14 mouse cellular contexts compared by ENCODE assay signal in the genomic region with DNA sequence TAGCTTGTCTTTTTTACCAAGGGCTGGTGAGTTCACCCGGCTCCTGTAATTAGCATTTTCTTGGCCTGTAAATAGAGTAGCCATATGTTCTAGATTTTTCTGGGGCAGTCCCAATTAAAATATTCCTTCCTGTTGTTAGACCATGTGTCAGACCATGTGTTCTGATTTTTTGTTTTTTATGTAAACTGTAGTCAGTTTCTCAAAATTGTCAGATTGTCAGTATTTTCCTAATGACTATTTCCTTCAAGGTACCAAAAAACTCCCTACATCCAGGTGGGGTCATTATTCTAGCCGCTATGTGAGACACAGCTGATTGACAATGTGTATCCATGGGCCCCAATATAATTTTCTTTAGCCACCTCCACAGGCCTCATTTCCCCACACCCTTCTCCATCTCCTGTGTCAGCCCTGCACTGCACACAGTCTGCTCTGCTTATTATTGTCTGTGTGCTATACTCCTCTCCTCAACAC. TPM values are rescaled to one million over a fixed set of nuclear protein-coding genes. Genes with fewer than 3 reads are reported as not detected.
A peak's percentile ranks its signal among the peaks of the same experiment; 100 is the strongest.
DNase-seq lines count a peak whose midpoint lies in the region; ATAC-seq and TF ChIP-seq lines count a peak whose summit lies in the region.
"Had no signal": no experiment of that assay in that cellular context is flagged by ENCODE, and none has a peak within 500 bp of the region (broad histone marks: within the 10 kb centered on the region; RNA-seq: fewer than 3 reads in every experiment).

No protein-coding gene starts in this region.

- no peak overlapping the region for H3K4me3 ChIP-seq in forebrain, postnatal 0 days (ENCODE audit: low read depth, low read length)
- H3K4me3 ChIP-seq: hindbrain, embryonic 10.5 days; limb, embryonic 13.5 days; myocyte had no signal

- H3K4me1 ChIP-seq in forebrain, postnatal 0 days (ENCODE audit: insufficient read depth), result no peaks in the 10 kb centered on the region; the same call in 1 of the 2 replicates
- H3K4me1 ChIP-seq: hindbrain, embryonic 10.5 days had no signal

- TF ChIP-seq CTCF in brain, embryonic 14.5 days (IDR thresholded peaks at IDR 0.05; ENCODE audit: borderline replicate concordance, extremely low read depth, insufficient read depth, insufficient read length), result no peak
- no peak for TF ChIP-seq CTCF in forebrain, postnatal 0 days (IDR thresholded peaks at IDR 0.05; ENCODE audit: low read depth)

- DNase-seq in heart, adult 11 months, result peak; percentile 72
- DNase-seq in heart, postnatal 10 days, result no peak
- peak; percentile 83 for DNase-seq in brain, embryonic 14.5 days (ENCODE audit: low read depth)
- DNase-seq in cerebellum, adult 9-10 months, result peak; percentile 96
- peak; percentile 40 for DNase-seq in forebrain, postnatal 0 days
- no peak for DNase-seq in thymus, postnatal 36 days
- no peak for DNase-seq in spleen, adult 18-20 months
- DNase-seq: B cell, adult 2 months; layer of hippocampus, postnatal 36 days; retina, postnatal 1 day; thymus, postnatal 4 days had no signal

- no peaks in the 10 kb centered on the region for H3K9me3 ChIP-seq in forebrain, postnatal 0 days (ENCODE audit: low read length)
- H3K9me3 ChIP-seq: limb, embryonic 13.5 days had no signal

- H3K36me3 ChIP-seq in forebrain, postnatal 0 days (ENCODE audit: insufficient read depth), result no peaks in the 10 kb centered on the region
- H3K36me3 ChIP-seq: hindbrain, embryonic 10.5 days; limb, embryonic 13.5 days had no signal

- no peaks in the 10 kb centered on the region for H3K27me3 ChIP-seq in forebrain, postnatal 0 days (ENCODE audit: insufficient read depth, low read length)
- H3K27me3 ChIP-seq: limb, embryonic 13.5 days had no signal

- H3K4me2 ChIP-seq in forebrain, postnatal 0 days (ENCODE audit: low read depth), result no peak overlapping the region
- H3K4me2 ChIP-seq: limb, embryonic 13.5 days had no signal

- H3K9ac ChIP-seq in forebrain, postnatal 0 days, result no peak overlapping the region
- H3K9ac ChIP-seq: limb, embryonic 13.5 days had no signal

- no peak for TF ChIP-seq POLR2A in brain, embryonic 14.5 days (IDR thresholded peaks at IDR 0.05; ENCODE audit: borderline replicate concordance, extremely low read depth, insufficient read depth, insufficient read length, poor library complexity, severe bottlenecking)

- ATAC-seq in forebrain, postnatal 0 days, result peak; percentile 61; the same call in 1 of the 2 replicates

- 29% methylated on average over 2 of the region's 2 CpGs for WGBS in forebrain, postnatal 0 days

- 0 out of 2 replicates have a peak overlapping the region, but pooled peaks have one; percentile 15 for H3K27ac ChIP-seq in forebrain, postnatal 0 days (ENCODE audit: low read depth, low read length)
- H3K27ac ChIP-seq: hindbrain, embryonic 10.5 days; limb, embryonic 13.5 days had no signal

- intact Hi-C loops in heart, postnatal 10 days (cut with DNase I), result no loop called here

RNA-seq across cellular contexts. Expression of a gene that starts 40.5 kb away (rescaled TPM):
- total RNA-seq in heart, postnatal 10 days (2021), result 100 to 1,000 TPM; 625 to 643 TPM
- polyA plus RNA-seq in brain, embryonic 14.5 days (2012; rRNA removed), result 371 and 377 TPM in 2 replicates
- total RNA-seq in forebrain, postnatal 0 days (2014; rRNA removed), result 317 and 332 TPM in 2 replicates
- 802 and 892 TPM in 2 replicates for polyA plus RNA-seq in forebrain, postnatal 0 days (2015; fragmentation: Nextera tagmentation; extraction: Ambion mirVana)

Comparison
In these comparisons a context has a peak if more than half of its experiments do, and no peak if none do; other contexts are left out.
1. DNase-seq: peak in heart, adult 11 months (single experiment), brain, embryonic 14.5 days (single experiment), cerebellum, adult 9-10 months (single experiment) and forebrain, postnatal 0 days (single experiment); none in heart, postnatal 10 days (0 of 2), thymus, postnatal 36 days (0 of 2) and spleen, adult 18-20 months (0 of 2).